Mouse (Mus musculus) spleen, embryonic (tissue): ENCODE data around the gene Prss35.

Source experiments
- CTCF ChIA-PET: fragments of 350-600 bp; sonication (Branson Sonifier 250); formaldehyde crosslinking; loops from one replicate; lab custom pipeline; 2022; lab: Charles Lee

Gene Prss35

GRCm38 (mm10) chr9:86742959-86743911 lies at the start of gene Prss35:
Gene Prss35, plus strand, starts transcription at chr9:86743649.
- CTCF ChIA-PET: interaction anchor here (0.6 kb wide), 1 partner anchor 401 kb away, joined by 3 read pairs; no protein-coding TSS in a partner anchor

GRCm38 (mm10) chr9:86693935-86694334 lies 49.5 kb upstream of the Prss35 start:
- CTCF ChIA-PET: no interaction called here

- CTCF ChIA-PET: no interaction called here
These were observed 48.8 kb upstream of the Prss35 start for GRCm38 (mm10) chr9:86694644-86695043.

DNA sequence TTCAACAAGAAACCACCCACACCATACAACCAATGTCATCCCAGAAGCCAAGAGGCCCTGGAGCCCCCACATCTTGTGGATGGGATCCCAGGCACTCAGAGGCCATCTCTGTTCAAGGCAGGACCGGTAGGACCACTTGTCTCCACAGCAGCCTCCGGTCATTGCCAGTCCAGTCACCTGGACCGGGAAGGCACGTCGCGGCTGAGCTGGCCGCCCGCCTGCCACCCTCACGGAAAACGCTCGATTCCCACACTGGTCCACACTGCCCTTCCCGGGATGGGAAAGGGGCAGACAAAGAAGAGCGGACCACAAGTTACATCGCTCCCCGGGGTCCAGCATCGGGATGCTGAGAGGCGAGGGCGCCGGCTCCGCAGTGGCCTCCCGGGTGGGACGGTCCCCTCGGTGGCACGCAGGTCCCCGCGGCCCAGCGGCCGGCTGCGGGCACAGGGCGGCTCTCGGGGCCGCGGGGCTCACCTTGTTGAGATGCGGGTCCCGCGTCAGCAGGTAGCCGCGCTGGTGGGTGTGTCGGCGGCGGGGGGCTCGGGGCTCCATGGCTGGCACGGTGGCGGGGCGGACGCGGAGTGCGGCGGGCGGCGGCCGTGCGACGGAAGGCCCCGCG lies 48.1 kb upstream of the Prss35 start:
- CTCF ChIA-PET: no interaction called here

GRCm38 (mm10) chr9:86695818-86696261 lies 47.6 kb upstream of the Prss35 start, which contains the start of gene Me1:
Gene Me1, minus strand, starts transcription at chr9:86695953.
- CTCF ChIA-PET: no interaction called here

- CTCF ChIA-PET: no interaction called here
These were observed 42.2 kb upstream of the Prss35 start for GRCm38 (mm10) chr9:86701264-86701663.

DNA sequence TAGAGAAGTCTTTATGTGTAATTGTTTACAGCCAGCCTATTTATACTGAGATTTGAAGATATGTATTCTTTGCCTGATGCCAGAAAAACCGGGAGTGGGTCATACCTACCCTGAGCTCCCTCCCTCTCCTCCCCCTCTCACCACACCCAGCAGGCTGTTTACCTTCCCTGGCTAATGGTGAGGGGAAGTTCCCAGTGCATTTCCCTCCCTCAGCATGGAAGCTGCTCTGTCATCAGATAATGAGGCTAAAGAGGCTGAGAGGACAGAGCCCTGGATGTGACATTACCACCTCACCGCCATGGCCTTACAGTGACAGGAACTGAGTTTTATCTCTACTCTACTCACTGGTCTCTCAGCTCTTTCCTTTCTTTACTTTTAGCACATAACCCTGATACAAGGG lies 41.6 kb upstream of the Prss35 start:
- CTCF ChIA-PET: no interaction called here

DNA sequence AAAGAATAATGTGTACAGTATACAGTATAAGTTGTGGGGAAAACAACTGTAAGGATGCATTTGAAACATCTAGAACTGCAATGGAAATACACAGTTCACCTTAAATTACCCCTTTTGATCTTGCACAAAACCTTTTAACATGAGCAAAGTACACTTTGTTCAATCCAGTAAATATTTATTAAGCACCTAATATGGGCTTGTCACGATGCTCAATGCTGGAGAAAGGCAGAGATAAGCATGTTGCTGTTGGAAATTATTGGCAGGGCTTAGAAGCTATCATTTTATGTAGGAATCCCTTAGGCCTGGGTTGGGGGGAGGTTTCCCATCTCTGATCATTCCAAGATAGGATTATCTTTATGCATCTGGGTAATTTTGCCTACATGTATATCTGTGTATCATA lies 36.0 kb upstream of the Prss35 start:
- CTCF ChIA-PET: no interaction called here

GRCm38 (mm10) chr9:86708921-86709320 lies 34.5 kb upstream of the Prss35 start:
- CTCF ChIA-PET: no interaction called here

- CTCF ChIA-PET: no interaction called here
These were observed 33.3 kb upstream of the Prss35 start for GRCm38 (mm10) chr9:86710091-86710634.

- CTCF ChIA-PET: no interaction called here
These were observed 30.8 kb upstream of the Prss35 start for GRCm38 (mm10) chr9:86712648-86713047.

DNA sequence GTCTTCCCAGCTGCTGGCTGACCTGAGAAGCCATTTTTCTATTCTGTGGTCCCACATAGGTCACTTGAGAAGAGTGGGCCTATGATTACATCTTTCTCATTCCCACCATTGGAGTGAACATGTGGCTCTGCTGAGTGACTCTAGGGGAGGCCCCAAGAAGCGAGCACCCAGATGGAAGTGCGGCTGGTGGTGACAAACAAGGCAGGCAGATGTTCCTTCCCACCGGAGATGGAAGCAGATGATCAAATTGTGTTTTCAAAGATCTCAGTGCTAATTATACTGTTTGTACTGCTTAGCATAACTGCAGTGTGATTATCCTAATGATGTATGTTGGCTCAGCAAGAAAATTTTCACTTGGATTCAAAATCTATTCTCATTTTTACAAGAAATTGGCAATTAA lies 29.4 kb upstream of the Prss35 start:
- CTCF ChIA-PET: no interaction called here

- CTCF ChIA-PET: no interaction called here
These were observed 26.9 kb upstream of the Prss35 start for GRCm38 (mm10) chr9:86716540-86716939.

- CTCF ChIA-PET: no interaction called here
These were observed 26.3 kb upstream of the Prss35 start for GRCm38 (mm10) chr9:86717119-86717518.

DNA sequence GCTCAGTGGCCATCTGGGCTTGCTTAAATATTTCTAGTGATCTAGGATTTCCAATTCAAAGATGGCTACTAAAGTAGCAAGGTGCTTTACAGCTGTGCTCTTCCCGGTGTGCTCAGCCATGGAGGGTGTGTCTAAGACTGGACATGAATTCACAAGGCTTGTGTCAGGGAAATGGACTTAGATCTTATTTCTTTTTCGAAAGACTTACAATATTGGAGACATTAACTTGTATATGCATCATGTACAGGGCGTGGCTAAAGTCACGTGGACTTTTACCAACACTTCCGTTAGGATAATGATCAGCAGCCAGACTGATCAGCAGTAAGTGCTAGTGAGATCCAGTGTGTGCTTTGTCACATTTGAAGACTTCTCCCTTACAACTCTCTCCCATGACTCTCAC lies 23.2 kb upstream of the Prss35 start:
- CTCF ChIA-PET: no interaction called here

- CTCF ChIA-PET: no interaction called here
These were observed 22.7 kb upstream of the Prss35 start for GRCm38 (mm10) chr9:86720794-86721193.

- CTCF ChIA-PET: no interaction called here
These were observed 18.4 kb upstream of the Prss35 start for GRCm38 (mm10) chr9:86725066-86725465.

DNA sequence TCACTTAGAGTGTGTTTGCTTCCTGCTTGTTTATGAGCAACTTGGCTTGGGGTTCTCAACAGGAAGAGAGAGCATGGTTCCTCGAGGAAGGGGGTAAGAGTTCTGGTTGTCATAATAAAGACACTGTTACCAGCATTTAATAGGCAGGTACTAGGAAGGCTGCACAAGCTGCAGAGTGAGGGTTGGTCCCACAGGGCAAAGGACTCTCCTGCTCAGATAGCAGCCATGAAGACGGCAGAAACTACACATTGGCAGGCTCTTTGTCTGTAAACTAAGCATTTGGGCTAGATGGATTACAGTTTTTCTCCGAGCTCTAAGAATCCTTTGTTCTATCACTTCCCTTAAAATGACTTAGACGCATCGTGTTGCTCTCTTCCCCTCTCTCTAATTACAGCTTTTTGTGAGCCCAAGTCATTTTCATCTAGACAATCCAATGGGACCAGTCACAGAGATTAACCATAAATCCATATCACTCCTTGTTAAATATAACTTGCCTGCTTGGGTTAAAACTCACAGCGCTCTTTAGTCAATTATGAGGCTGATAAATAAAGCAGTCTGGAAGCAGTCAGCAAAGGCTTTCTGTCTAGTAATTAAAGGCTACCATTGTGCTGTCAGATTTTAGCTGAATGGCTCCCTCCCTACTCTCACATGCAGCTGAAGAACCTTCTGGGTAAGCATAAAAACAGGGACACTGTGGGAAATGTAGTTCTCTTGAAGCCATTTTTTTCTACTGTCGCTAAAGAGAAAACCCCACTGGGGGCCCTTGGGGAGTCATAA lies 17.7 kb upstream of the Prss35 start:
- CTCF ChIA-PET: no interaction called here

- CTCF ChIA-PET: no interaction called here
These were observed 17.1 kb upstream of the Prss35 start for GRCm38 (mm10) chr9:86726381-86726720.

DNA sequence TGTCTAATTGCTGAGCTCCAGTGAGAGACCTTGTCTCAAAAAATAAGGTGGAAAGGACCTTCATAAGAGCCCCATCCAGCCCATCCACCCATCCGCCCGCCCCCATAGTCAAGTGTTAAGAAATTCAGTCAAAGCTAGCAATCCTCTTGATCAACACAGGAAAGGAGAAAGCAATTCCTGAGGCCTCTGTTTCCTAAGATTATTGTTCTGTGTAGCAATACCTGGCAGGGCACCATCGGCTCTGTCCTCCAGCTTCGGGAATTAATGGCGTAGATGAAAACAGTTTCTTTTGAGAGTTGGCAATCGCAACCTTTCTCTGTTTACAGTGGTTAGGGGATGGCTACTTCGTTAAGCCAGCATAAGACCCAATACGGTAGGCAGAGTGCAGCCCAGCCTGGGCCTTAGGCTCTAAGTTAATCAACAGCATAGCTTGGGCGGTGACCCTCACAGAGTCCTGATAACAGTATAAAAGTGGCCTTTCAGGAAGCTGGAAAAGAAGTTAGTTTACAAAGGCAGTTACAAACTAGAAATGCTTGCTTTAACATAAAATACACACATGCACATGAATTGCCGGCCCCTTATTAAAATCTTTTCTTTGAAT lies 15.1 kb upstream of the Prss35 start:
- CTCF ChIA-PET: no interaction called here

DNA sequence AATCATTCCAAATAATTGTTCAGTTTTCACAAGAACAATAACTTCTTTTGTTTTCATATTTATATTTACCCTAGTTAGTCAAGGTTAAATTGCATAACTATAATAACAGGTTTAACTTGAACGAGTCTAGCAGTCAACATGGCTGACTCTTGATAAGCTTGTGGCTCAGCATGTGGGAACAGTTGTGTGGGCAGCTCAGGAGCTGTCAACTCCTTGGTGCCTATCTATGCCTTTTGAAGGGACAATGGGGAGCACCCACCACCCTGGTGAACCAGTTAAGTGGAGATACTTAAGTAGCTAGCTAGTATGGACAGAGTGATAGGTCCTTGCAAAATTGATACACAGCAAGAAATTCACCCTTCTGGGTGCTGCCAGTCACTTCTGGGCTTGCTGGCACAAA lies 14.4 kb upstream of the Prss35 start:
- CTCF ChIA-PET: no interaction called here
